Mouse (Mus musculus): ENCODE results near the gene Adprhl1.

Adprhl1 gene

GRCm38 (mm10) chr8:13200301-13201012, 53.5 kb downstream of the Adprhl1 start, which contains the start of gene Grtp1:
Gene Grtp1 (minus strand): TSS chr8:13200620.
- DNase-seq (ENCODE audit: extremely low read depth, insufficient read length, low spot score), result no peak

DNA sequence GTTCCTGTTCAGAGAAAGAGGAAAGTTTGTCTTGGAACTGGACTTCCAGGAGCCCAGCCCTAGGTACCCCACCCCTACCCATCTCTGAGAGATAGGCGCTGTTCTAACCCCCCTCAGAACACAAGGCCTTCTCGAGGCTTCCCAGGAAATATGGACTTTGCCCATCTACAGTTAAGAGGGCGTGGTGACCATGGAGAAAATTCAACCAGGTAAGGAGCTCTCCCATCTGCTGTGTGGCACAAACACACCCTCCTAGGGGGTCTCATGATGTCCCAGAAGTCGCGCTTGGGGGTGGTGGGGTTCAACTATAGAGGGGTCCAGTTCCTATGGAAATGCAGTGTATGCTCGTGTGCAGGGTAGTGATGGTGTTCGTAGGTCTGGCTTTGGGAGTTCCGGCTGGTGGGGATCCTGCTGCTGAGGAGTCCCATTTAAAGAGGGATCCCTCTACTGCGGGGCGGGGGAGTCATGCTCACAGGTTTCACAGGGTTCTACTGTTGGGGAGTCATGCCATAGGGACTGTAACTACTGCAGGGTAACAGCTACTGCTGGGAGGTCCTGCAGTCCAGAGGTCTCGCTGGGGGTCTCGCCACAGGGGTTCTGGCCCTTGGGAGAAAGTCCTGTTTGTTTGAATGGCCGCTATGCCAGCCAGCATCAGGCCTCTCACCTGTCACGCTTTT, 54.4 kb downstream of the Adprhl1 start:
- DNase-seq (ENCODE audit: extremely low read depth, insufficient read length, low spot score), result no peak

GRCm38 (mm10) chr8:13197493-13197892, 56.5 kb downstream of the Adprhl1 start:
- DNase-seq (ENCODE audit: extremely low read depth, insufficient read length, low spot score), result no peak

DNA sequence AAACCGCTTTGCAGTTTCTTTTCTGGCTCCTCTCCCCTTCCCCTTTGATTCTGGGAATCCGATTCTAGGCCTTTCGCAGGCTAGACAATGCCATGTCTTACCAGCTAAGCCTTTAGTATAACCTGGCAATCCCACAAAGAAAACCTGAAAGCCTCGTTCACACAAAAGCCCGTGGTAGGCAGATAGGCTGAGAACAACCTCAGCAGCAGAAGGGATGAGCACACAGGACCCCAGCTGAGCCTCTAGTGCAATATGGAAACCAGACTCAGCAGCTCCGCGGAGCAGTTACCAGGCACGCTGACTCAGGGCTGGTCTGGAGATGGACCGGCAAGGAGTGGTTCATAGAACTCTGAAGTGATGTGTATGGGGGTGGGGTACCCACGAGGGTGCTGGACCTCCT, 59.1 kb downstream of the Adprhl1 start:
- DNase-seq (ENCODE audit: extremely low read depth, insufficient read length, low spot score), result no peak

DNA sequence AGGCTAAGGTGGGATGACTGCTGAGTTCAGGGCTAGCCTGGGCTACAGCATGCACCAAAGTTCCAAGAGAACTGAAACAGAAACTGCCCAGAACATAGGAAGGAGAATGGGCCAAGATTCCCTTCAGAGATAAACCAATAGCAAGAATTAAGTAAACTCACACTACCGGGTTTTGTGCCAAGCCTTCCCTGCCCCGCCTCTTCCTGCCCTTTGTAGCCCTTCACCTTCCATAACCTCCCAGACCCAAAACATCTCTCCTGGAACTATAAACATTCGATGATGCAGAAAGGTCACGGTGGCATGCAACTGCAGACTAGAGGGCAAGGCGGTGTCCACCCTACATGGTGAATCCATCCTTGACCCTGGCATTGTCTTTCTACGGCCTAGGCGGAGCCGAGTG, 63.7 kb downstream of the Adprhl1 start:
- DNase-seq (ENCODE audit: extremely low read depth, insufficient read length, low spot score), result no peak

- DNase-seq (ENCODE audit: extremely low read depth, insufficient read length, low spot score), result no peak
These were observed 65.1 kb downstream of the Adprhl1 start for GRCm38 (mm10) chr8:13188857-13189256.

GRCm38 (mm10) chr8:13188052-13188555, 65.9 kb downstream of the Adprhl1 start:
- DNase-seq (ENCODE audit: extremely low read depth, insufficient read length, low spot score), result no peak

DNA sequence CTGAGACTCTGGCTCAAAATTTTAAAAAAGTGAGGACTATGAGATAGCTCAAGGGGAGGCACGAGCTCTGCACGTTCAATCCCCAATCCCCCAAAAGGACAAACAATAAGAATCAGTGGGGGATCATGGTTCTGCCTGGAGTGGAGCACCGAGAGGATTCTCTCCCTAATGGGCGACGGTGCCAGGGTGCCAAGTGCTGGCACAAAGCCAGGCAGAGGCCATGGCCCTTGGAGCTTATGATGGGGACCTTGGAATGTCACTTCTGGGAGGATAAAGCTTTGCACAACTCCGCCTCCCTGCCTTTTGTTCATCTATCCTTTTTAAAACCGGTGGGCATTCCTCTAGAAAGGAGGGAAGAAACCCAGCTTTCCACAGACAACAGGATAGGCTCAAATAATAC, 66.3 kb downstream of the Adprhl1 start:
- no peak for DNase-seq (ENCODE audit: extremely low read depth, insufficient read length, low spot score)

GRCm38 (mm10) chr8:13187229-13187628, 66.7 kb downstream of the Adprhl1 start:
- no peak for DNase-seq (ENCODE audit: extremely low read depth, insufficient read length, low spot score)

GRCm38 (mm10) chr8:13186819-13187218, 67.1 kb downstream of the Adprhl1 start:
- DNase-seq (ENCODE audit: extremely low read depth, insufficient read length, low spot score), result no peak

- DNase-seq (ENCODE audit: extremely low read depth, insufficient read length, low spot score), result no peak
These were observed 72.3 kb downstream of the Adprhl1 start for GRCm38 (mm10) chr8:13181691-13181976.

DNA sequence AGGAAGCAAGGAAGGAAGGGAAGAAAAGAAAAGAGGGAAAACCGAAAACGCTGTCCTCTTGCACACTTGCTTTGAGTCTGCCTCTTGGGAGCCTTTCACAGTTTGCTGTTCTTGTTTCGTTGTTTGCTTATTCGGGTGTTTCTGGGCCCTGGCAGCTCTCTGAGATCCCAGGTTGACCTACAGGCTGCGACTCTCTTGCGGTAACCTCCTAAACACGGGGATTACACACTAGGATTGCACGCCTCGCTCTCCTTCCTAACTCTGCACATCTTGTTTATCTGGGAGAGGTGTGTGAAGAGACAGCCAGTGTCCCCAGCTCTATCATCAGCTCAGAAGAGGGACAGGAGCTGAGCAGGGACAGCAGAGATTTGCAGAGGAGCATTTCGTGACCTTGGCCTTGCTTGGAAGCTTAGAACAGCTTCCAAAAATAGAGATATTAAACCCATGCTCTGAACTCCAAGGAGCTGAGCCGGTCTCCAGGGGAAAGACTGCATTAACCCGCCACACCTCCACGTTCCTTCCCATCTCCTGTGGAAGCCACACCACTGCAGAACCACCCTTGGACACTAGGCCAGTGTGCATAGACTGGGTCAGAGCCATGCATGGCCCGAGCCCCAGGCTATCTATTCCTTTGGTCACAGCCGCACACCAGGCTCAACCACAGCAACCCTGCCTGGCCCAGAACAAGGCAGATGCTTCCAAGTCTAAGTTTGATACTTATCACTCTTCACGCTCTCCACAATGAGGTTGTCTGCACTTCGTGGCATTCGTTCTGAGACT, 72.9 kb downstream of the Adprhl1 start:
- DNase-seq (ENCODE audit: extremely low read depth, insufficient read length, low spot score), result no peak

- no peak for DNase-seq (ENCODE audit: extremely low read depth, insufficient read length, low spot score)
These were observed 73.6 kb downstream of the Adprhl1 start for GRCm38 (mm10) chr8:13180408-13180807.

DNA sequence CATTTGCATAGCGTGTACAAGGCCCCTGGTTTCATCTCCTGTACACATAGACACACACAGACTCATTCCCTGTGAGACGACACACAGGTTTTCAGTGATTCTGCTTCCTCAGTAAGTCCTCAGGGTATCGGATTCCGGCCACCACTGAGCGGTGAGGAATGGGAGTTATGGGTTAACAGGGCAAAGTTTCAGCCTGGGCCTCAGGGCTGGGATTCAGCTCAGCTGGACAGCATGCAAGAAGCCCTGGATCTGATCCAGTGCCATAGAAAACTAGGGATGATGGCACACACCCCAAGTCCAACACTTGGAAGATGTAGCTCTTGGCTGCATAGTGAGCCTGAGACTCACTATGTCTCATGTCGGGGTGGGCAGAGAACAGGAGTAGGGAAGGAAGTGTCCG, 74.0 kb downstream of the Adprhl1 start:
- no peak for DNase-seq (ENCODE audit: extremely low read depth, insufficient read length, low spot score)

- no peak for DNase-seq (ENCODE audit: extremely low read depth, insufficient read length, low spot score)
These were observed 74.5 kb downstream of the Adprhl1 start for GRCm38 (mm10) chr8:13179482-13179881.

DNA sequence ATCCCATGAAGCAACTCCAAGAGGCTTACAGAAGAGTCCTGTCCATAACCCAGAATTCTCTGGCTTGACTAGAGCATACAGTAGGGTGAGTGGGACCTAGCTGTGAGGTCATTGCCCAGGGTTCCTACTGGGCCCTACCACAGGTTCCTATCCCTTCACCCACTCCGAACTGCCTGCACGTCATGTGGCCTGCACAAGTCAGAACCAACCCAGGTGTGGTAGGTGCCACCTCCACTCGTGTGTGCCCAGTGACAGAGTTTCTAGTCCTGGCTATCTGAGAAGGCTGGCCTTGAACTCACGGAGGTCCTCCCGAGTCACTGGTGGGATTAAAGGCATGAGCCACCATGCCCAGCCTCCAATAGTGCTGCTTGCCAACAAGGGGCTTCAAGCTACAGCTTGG, 75.8 kb downstream of the Adprhl1 start:
- DNase-seq (ENCODE audit: extremely low read depth, insufficient read length, low spot score), result no peak

- DNase-seq (ENCODE audit: extremely low read depth, insufficient read length, low spot score), result no peak
These were observed 76.6 kb downstream of the Adprhl1 start for GRCm38 (mm10) chr8:13177173-13177852.

- no peak for DNase-seq (ENCODE audit: extremely low read depth, insufficient read length, low spot score)
These were observed 78.3 kb downstream of the Adprhl1 start for GRCm38 (mm10) chr8:13175650-13176049.

GRCm38 (mm10) chr8:13174811-13175210, 79.2 kb downstream of the Adprhl1 start:
- no peak for DNase-seq (ENCODE audit: extremely low read depth, insufficient read length, low spot score)

DNA sequence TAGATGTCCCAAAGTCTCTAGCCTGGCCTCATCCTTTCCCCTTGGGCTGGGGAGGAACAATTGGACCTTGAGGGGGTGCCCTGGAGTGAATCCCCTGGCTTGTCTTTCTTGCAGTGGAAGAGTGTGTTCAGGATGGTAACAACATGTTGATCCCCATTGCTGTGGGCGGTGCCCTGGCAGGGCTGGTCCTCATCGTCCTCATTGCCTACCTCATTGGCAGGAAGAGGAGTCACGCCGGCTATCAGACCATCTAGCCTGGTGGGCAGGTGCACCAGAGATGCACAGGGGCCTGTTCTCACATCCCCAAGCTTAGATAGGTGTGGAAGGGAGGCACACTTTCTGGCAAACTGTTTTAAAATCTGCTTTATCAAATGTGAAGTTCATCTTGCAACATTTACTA, 79.7 kb downstream of the Adprhl1 start:
- no peak for DNase-seq (ENCODE audit: extremely low read depth, insufficient read length, low spot score)

Data from 3134 (cell line).